12 mouse cellular contexts compared by ENCODE assay signal in the genomic region with DNA sequence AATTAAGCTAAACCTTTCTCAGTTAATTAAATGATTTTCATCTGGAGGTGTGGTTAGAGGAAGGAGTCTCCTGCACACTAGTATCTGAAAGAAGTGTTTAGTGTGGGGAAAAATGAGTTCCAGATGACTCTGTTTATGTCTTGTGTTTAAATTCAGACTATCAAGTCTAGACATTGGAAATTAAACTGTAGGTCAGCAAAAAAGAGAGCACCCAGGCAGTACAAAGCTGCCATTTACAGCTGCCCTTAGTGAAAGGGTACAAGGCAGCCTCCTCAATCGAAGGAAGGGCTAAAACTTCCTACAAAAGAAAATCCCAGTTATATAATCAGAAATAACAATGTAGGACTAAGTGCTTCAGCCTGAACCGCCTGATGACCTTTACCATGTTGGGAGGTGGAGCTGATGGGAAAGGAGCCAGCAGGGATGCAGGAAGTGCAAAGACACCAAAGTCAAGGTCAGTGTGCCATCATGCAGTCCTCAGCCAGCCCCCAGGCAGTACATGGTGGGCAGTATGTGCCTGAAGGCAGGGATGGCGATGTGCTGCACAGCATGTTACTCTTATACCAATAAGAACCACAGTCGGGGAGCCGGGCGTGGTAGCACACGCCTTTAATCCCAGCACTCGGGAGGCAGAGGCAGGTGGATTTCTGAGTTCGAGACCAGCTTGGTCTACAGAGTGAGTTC.
DNase-seq lines count a peak whose midpoint lies in the region; ATAC-seq lines count a peak whose summit lies in the region.
"Had no signal": no experiment of that assay in that cellular context is flagged by ENCODE, and none has a peak within 500 bp of the region (broad histone marks: within the 10 kb centered on the region; RNA-seq: fewer than 3 reads in every experiment).

No protein-coding gene starts in this region.

- 85% methylated on average over 9 of the region's 9 CpGs for WGBS in heart, embryonic 15.5 days
- WGBS in intestine, embryonic 15.5 days, result 86% methylated on average over 9 of the region's 9 CpGs
- 75% methylated on average over 9 of the region's 9 CpGs for WGBS in forebrain, embryonic 14.5 days

- H3K4me1 ChIP-seq in heart, embryonic 15.5 days (replicated peaks), result peaks cover 12% of the 10 kb centered on the region
- H3K4me1 ChIP-seq in intestine, embryonic 15.5 days (replicated peaks), result peaks cover 9% of the 10 kb centered on the region; the same call in 1 of the 2 replicates
- H3K4me1 ChIP-seq in forebrain, embryonic 14.5 days (ENCODE audit: control insufficient read depth, insufficient read depth, low read length), result no peaks in the 10 kb centered on the region
- H3K4me1 ChIP-seq: liver, embryonic 15.5 days; midbrain, embryonic 12.5 days had no signal

- peak overlapping the region; percentile 15; the same call in 1 of the 2 replicates for H3K27ac ChIP-seq in heart, embryonic 15.5 days
- 0 out of 2 replicates have a peak overlapping the region, but pooled peaks have one; percentile 13 for H3K27ac ChIP-seq in intestine, embryonic 15.5 days
- no peak overlapping the region for H3K27ac ChIP-seq in forebrain, embryonic 14.5 days (ENCODE audit: low read depth, low read length)
- H3K27ac ChIP-seq: liver, embryonic 15.5 days; midbrain, embryonic 12.5 days; neural tube, embryonic 13.5 days had no signal

- no peaks in the 10 kb centered on the region for H3K27me3 ChIP-seq in heart, embryonic 15.5 days
- H3K27me3 ChIP-seq in intestine, embryonic 15.5 days (replicated peaks), result no peaks in the 10 kb centered on the region
- H3K27me3 ChIP-seq in forebrain, embryonic 14.5 days (replicated peaks; ENCODE audit: control insufficient read depth, insufficient read depth, low read length), result no peaks in the 10 kb centered on the region
- H3K27me3 ChIP-seq: liver, embryonic 15.5 days; midbrain, embryonic 12.5 days; neural tube, embryonic 13.5 days had no signal

- DNase-seq in heart, postnatal 4 days, result no peak
- DNase-seq in 3T3-L1 (ENCODE audit: low read depth, low spot score), result peak; percentile 21
- DNase-seq in ES-CJ7 (ENCODE audit: low read depth, low spot score), result peak; percentile 95
- DNase-seq in left cerebral cortex, adult 9 months (ENCODE audit: low spot score in 2 of 2), result no peak
- no peak for DNase-seq in forebrain, embryonic 14.5 days (ENCODE audit: low spot score)
- DNase-seq: cerebellum, adult 18-20 months had no signal

- H3K4me3 ChIP-seq in heart, embryonic 15.5 days, result no peak overlapping the region
- H3K4me3 ChIP-seq in intestine, embryonic 15.5 days (replicated peaks), result no peak overlapping the region
- H3K4me3 ChIP-seq in forebrain, embryonic 14.5 days (ENCODE audit: low read depth, low read length), result no peak overlapping the region
- H3K4me3 ChIP-seq: liver, embryonic 15.5 days; midbrain, embryonic 12.5 days; neural tube, embryonic 13.5 days had no signal

- H3K9me3 ChIP-seq in heart, embryonic 15.5 days (replicated peaks), result no peaks in the 10 kb centered on the region
- no peaks in the 10 kb centered on the region for H3K9me3 ChIP-seq in intestine, embryonic 15.5 days
- H3K9me3 ChIP-seq in forebrain, embryonic 14.5 days (replicated peaks; ENCODE audit: control insufficient read depth, low read length), result no peaks in the 10 kb centered on the region
- H3K9me3 ChIP-seq: liver, embryonic 15.5 days; midbrain, embryonic 12.5 days; neural tube, embryonic 13.5 days had no signal

- no peak for ATAC-seq in heart, embryonic 15.5 days (replicated peaks; ENCODE audit: insufficient number of reproducible peaks, insufficient read depth, low FRiP score, low read depth)
- no peak for ATAC-seq in intestine, embryonic 15.5 days
- no peak for ATAC-seq in forebrain, embryonic 14.5 days
- ATAC-seq: inflammation-experienced regulatory T-cells, adult 6 months had no signal

- no peak overlapping the region for H3K4me2 ChIP-seq in heart, embryonic 15.5 days
- no peak overlapping the region for H3K4me2 ChIP-seq in intestine, embryonic 15.5 days (replicated peaks)
- no peak overlapping the region for H3K4me2 ChIP-seq in forebrain, embryonic 14.5 days (ENCODE audit: low read length)
- H3K4me2 ChIP-seq: liver, embryonic 15.5 days; midbrain, embryonic 12.5 days; neural tube, embryonic 13.5 days had no signal

- H3K9ac ChIP-seq in heart, embryonic 15.5 days, result no peak overlapping the region
- no peak overlapping the region for H3K9ac ChIP-seq in intestine, embryonic 15.5 days
- no peak overlapping the region for H3K9ac ChIP-seq in forebrain, embryonic 14.5 days (ENCODE audit: low read length)
- H3K9ac ChIP-seq: liver, embryonic 15.5 days; midbrain, embryonic 12.5 days; neural tube, embryonic 13.5 days had no signal

- no peaks in the 10 kb centered on the region for H3K36me3 ChIP-seq in heart, embryonic 15.5 days
- H3K36me3 ChIP-seq in intestine, embryonic 15.5 days, result no peaks in the 10 kb centered on the region
- no peaks in the 10 kb centered on the region for H3K36me3 ChIP-seq in forebrain, embryonic 14.5 days (ENCODE audit: control insufficient read depth, insufficient read depth, low read length)
- H3K36me3 ChIP-seq: liver, embryonic 15.5 days; midbrain, embryonic 12.5 days; neural tube, embryonic 13.5 days had no signal

Comparison
In these comparisons a context has a peak if more than half of its experiments do, and no peak if none do; other contexts are left out.
1. DNase-seq: peak in 3T3-L1 (single experiment) and ES-CJ7 (single experiment); none in heart, postnatal 4 days (single experiment), left cerebral cortex, adult 9 months (0 of 2) and forebrain, embryonic 14.5 days (single experiment).